ENCODE assay signal across 8 mouse cellular contexts in genomic region chr5:135023344-135024173, GRCm38 (mm10). TPM values are rescaled to one million over a fixed set of nuclear protein-coding genes. Genes with fewer than 3 reads are reported as not detected.
DNase-seq lines count a peak whose midpoint lies in the region; ATAC-seq and TF ChIP-seq lines count a peak whose summit lies in the region.

Gene Stx1a (plus strand): TSS chr5:135023482.

- H3K36me3 ChIP-seq in G1E (replicated peaks): peaks cover 8% of the 10 kb centered on the region
- H3K36me3 ChIP-seq in forebrain, postnatal 0 days (ENCODE audit: insufficient read depth): no peaks in the 10 kb centered on the region
- no peaks in the 10 kb centered on the region for H3K36me3 ChIP-seq in lung, embryonic 15.5 days

- peaks cover 47% of the 10 kb centered on the region for H3K4me1 ChIP-seq in G1E (ENCODE audit: insufficient read depth, low read depth, low read length)
- H3K4me1 ChIP-seq in forebrain, postnatal 0 days (ENCODE audit: insufficient read depth): peaks cover 6% of the 10 kb centered on the region; the same call in 1 of the 2 replicates
- H3K4me1 ChIP-seq in lung, embryonic 15.5 days: peaks cover 48% of the 10 kb centered on the region

- peaks cover 7% of the 10 kb centered on the region; the same call in 1 of the 2 replicates for H3K27me3 ChIP-seq in G1E (ENCODE audit: insufficient read depth, low read length)
- H3K27me3 ChIP-seq in forebrain, postnatal 0 days (ENCODE audit: insufficient read depth, low read length): no peaks in the 10 kb centered on the region
- H3K27me3 ChIP-seq in lung, embryonic 15.5 days: no peaks in the 10 kb centered on the region

- H3K27ac ChIP-seq in forebrain, postnatal 0 days (ENCODE audit: low read depth, low read length): peak within 1 kb of the TSS; percentile 58
- peak within 1 kb of the TSS; percentile 70 for H3K27ac ChIP-seq in lung, embryonic 15.5 days

- H3K9ac ChIP-seq in forebrain, postnatal 0 days: peak within 1 kb of the TSS; percentile 69
- H3K9ac ChIP-seq in lung, embryonic 15.5 days: peak within 1 kb of the TSS; percentile 75

- H3K9me3 ChIP-seq in G1E (replicated peaks): no peaks in the 10 kb centered on the region
- H3K9me3 ChIP-seq in forebrain, postnatal 0 days (ENCODE audit: low read length): no peaks in the 10 kb centered on the region
- H3K9me3 ChIP-seq in lung, embryonic 15.5 days: no peaks in the 10 kb centered on the region

- no peak for TF ChIP-seq CTCF in G1E (IDR thresholded peaks at IDR 0.05; ENCODE audit: low read depth, low read length)
- TF ChIP-seq CTCF in forebrain, postnatal 0 days (IDR thresholded peaks at IDR 0.05; ENCODE audit: low read depth): no peak; the same call in 1 of the 2 replicates

- H3K4me3 ChIP-seq in G1E (ENCODE audit: low read depth, low read length): peak within 1 kb of the TSS; percentile 79
- peak within 1 kb of the TSS; percentile 88 for H3K4me3 ChIP-seq in forebrain, postnatal 0 days (ENCODE audit: low read depth, low read length)
- peak within 1 kb of the TSS; percentile 66 for H3K4me3 ChIP-seq in lung, embryonic 15.5 days

- WGBS in forebrain, postnatal 0 days: 1% methylated on average over 58 of the region's 61 CpGs
- under 1% methylated on average over 61 of the region's 61 CpGs for WGBS in lung, embryonic 15.5 days

- peak within 1 kb of the TSS; percentile 89 for H3K4me2 ChIP-seq in forebrain, postnatal 0 days (ENCODE audit: low read depth)
- peak within 1 kb of the TSS; percentile 79 for H3K4me2 ChIP-seq in lung, embryonic 15.5 days

- intact Hi-C loops in heart, postnatal 36 days (cut with DNase I): no loop called here

- DNase-seq in G1E (ENCODE audit: low spot score): peak; percentile 92
- peak; percentile 60 for DNase-seq in c-Kit-positive CD71-positive TER-119-positive erythroid progenitor cells, embryonic 14.5 days (ENCODE audit: low spot score)
- DNase-seq in forebrain, postnatal 0 days: peak; percentile 93
- DNase-seq in heart, postnatal 36 days: peak; percentile 86 to 89
- peak; percentile 77 to 82 for DNase-seq in layer of hippocampus, adult 8-10 months (ENCODE audit: low spot score in 2 of 2)
- peak; percentile 68 for DNase-seq in ovary, postnatal 10 days (ENCODE audit: low spot score)
- peak; percentile 89 to 90 for DNase-seq in thymus, postnatal 10 days (ENCODE audit: low spot score in 2 of 2)

- ATAC-seq in G1E (ENCODE audit: extremely low read depth, insufficient number of reproducible peaks, low FRiP score, poor library complexity, severe bottlenecking): peak; percentile 82
- peak; percentile 97 for ATAC-seq in forebrain, postnatal 0 days
- ATAC-seq in lung, embryonic 15.5 days (ENCODE audit: borderline replicate concordance, extremely low read depth, low FRiP score, low TSS enrichment): peak; percentile 92

RNA-seq across cellular contexts. Expression of gene Stx1a, which starts in this region (rescaled TPM):
- total RNA-seq in G1E (2014; fragmentation: Nextera tagmentation): 3.1 and 4.1 TPM in 2 replicates
- total RNA-seq in G1E (2017): 2.9 and 3.3 TPM in 2 replicates
- 5.6 and 5.9 TPM in 2 replicates for polyA plus RNA-seq in G1E (2012)
- total RNA-seq in forebrain, postnatal 0 days (2014; rRNA removed): 152 and 167 TPM in 2 replicates
- 143 and 171 TPM in 2 replicates for polyA plus RNA-seq in forebrain, postnatal 0 days (2015; fragmentation: Nextera tagmentation; extraction: Ambion mirVana)
- total RNA-seq in heart, postnatal 36 days (2021): 1 to 10 TPM; 1.7 to 2.0 TPM
- 10 to 100 TPM; 84.7 to 93.8 (median 89.2) TPM for total RNA-seq in layer of hippocampus, adult 8-10 months (2022)
- polyA plus RNA-seq in lung, embryonic 15.5 days (2015; fragmentation: Nextera tagmentation; extraction: Ambion mirVana): 11.9 and 13.2 TPM in 2 replicates

Comparison
In these comparisons a context has a peak if more than half of its experiments do, and no peak if none do; other contexts are left out.
1. Peak in every context shown above with its lines: DNase-seq, ATAC-seq, H3K4me3 ChIP-seq and H3K27ac ChIP-seq.
2. RNA of gene Stx1a (total RNA-seq): 152 to 167 TPM in forebrain, postnatal 0 days and 84.7 to 93.8 TPM in layer of hippocampus, adult 8-10 months; 2.9 to 4.1 TPM in G1E and 1.7 to 2.0 TPM in heart, postnatal 36 days; every median in the first group is over 10 times any median in the second.
3. RNA of gene Stx1a (polyA plus RNA-seq): 143 to 171 TPM in forebrain, postnatal 0 days; 11.9 to 13.2 TPM in lung, embryonic 15.5 days and 5.6 to 5.9 TPM in G1E; every median in the first group is over 10 times any median in the second.